Mouse (Mus musculus) limb, embryonic 14.5 days (tissue): ENCODE results near the gene M1ap. TPM values are rescaled to one million over a fixed set of nuclear protein-coding genes. Genes with fewer than 3 reads are reported as not detected.

Experiments
- ATAC-seq: fragments of 200-750 bp; cut with Nextera tagmentation; 2 replicates; pipeline ENCODE4 v1.8.0; 2017; ENCODE audit warnings: low read depth, moderate number of reproducible peaks, moderate TSS enrichment; ENCODE audit not compliant: low FRiP score
- DNase-seq: peaks from one replicate; pipeline ENCODE4 v3.0.0-alpha.2; 2015; ENCODE audit warnings: low spot score
- H3K27ac ChIP-seq: fragments of 300-500 bp; sonication (generic); replicated peaks from 2 replicates; pipeline ENCODE4 v1.5.1; 2014; ENCODE audit warnings: low read depth, mild to moderate bottlenecking, low read length, moderate library complexity, mixed read lengths
- H3K27me3 ChIP-seq: fragments of 300-500 bp; sonication (generic); 2 replicates; pipeline ENCODE4 v1.6.1; 2014; ENCODE audit warnings: low read length, mixed read lengths; ENCODE audit not compliant: control insufficient read depth, insufficient read depth
- H3K36me3 ChIP-seq: fragments of 300-500 bp; sonication (generic); 2 replicates; pipeline ENCODE4 v1.6.1; 2014; ENCODE audit warnings: mild to moderate bottlenecking, low read length, moderate library complexity, mixed read lengths; ENCODE audit not compliant: control insufficient read depth, insufficient read depth
- H3K4me1 ChIP-seq: fragments of 300-500 bp; sonication (generic); 2 replicates; pipeline ENCODE4 v1.6.1; 2014; ENCODE audit warnings: antibody characterized with exemption, low read length, mixed read lengths; ENCODE audit not compliant: control insufficient read depth, insufficient read depth
- H3K4me2 ChIP-seq: fragments of 300-500 bp; sonication (generic); replicated peaks from 2 replicates; pipeline ENCODE4 v1.6.1; 2014; ENCODE audit warnings: low read depth, mild to moderate bottlenecking, low read length, moderate library complexity; ENCODE audit not compliant: severe bottlenecking
- H3K4me3 ChIP-seq: fragments of 300-500 bp; sonication (generic); replicated peaks from 2 replicates; pipeline ENCODE4 v1.5.1; 2014; ENCODE audit warnings: low read length
- H3K9ac ChIP-seq: fragments of 300-500 bp; sonication (generic); 2 replicates; pipeline ENCODE4 v1.6.1; 2014; ENCODE audit warnings: mild to moderate bottlenecking, low read depth, low read length, moderate library complexity; ENCODE audit not compliant: severe bottlenecking
- H3K9me3 ChIP-seq: fragments of 300-500 bp; sonication (generic); 2 replicates; pipeline ENCODE4 v1.6.1; 2016; ENCODE audit warnings: low read length; ENCODE audit not compliant: control insufficient read depth
- POLR2A ChIP-seq: fragments of 200-500 bp; IDR thresholded peaks from 2 replicates; pipeline ENCODE4 v1.8.0; 2012; ENCODE audit warnings: inconsistent platforms, mild to moderate bottlenecking, moderate library complexity, borderline replicate concordance; ENCODE audit not compliant: insufficient read depth, insufficient read length; ENCODE audit errors: extremely low read depth
- WGBS: fragments of 180-500 bp; shearing (Covaris S2); extraction: QIAGEN DNeasy Blood & Tissue Kit; methylation state at CpG from one replicate; pipeline ENCODE4 v1.1.7; 2014; 5-methylcytosine and 5-hydroxymethylcytosine counted together
- polyA plus RNA-seq, 2 experiments: library from polyadenylated mRNA; depleted of rRNA in 1 of 2; stranded (reverse) in 1 of 2; unstranded in 1 of 2; fragments of >200 nt; fragmentation: Nextera tagmentation in 1 of 2; extraction: Ambion mirVana in 1 of 2; gene quantifications; 2 replicates each; pipeline versions ENCODE4 v1.2.1 to v1.2.3; 2012 to 2014

The M1ap gene
- polyA plus RNA-seq, 2 experiments: 0.67 to 0.70 TPM

GRCm38 (mm10) chr6:82908034-82908433, 38.7 kb upstream of the M1ap start:
- 81% methylated on average over 8 of the region's 8 CpGs for WGBS
- Histone ChIP-seq H3K27me3 (no peaks in the 10 kb centered on the region), H3K27ac (no peak overlapping the region), H3K36me3 (no peaks in the 10 kb centered on the region), H3K4me2 (no peak overlapping the region), H3K4me1 (no peaks in the 10 kb centered on the region), H3K9ac (no peak overlapping the region), H3K4me3 (no peak overlapping the region), H3K9me3 (no peaks in the 10 kb centered on the region)
- ATAC-seq (no peak), DNase-seq (no peak)
- TF ChIP-seq POLR2A: no peak

- ATAC-seq: no peak
- peak; percentile 32 for DNase-seq
- 62% methylated on average over 14 of the region's 14 CpGs for WGBS
- Histone ChIP-seq H3K9ac (no peak overlapping the region), H3K27me3 (no peaks in the 10 kb centered on the region), H3K4me1 (no peaks in the 10 kb centered on the region), H3K4me2 (no peak overlapping the region), H3K36me3 (no peaks in the 10 kb centered on the region), H3K9me3 (no peaks in the 10 kb centered on the region), H3K4me3 (no peak overlapping the region), H3K27ac (no peak overlapping the region)
- no peak for TF ChIP-seq POLR2A
These were observed 37.4 kb upstream of the M1ap start for GRCm38 (mm10) chr6:82909136-82909855.

- Histone ChIP-seq H3K9ac (no peak overlapping the region), H3K4me1 (no peaks in the 10 kb centered on the region), H3K27ac (no peak overlapping the region), H3K4me3 (no peak overlapping the region), H3K36me3 (no peaks in the 10 kb centered on the region), H3K4me2 (no peak overlapping the region), H3K27me3 (no peaks in the 10 kb centered on the region), H3K9me3 (no peaks in the 10 kb centered on the region)
- DNase-seq (no peak), ATAC-seq (no peak)
- WGBS: 85% methylated on average over 5 of the region's 5 CpGs
- TF ChIP-seq POLR2A: no peak
These were observed 35.4 kb upstream of the M1ap start for GRCm38 (mm10) chr6:82911303-82911702.

GRCm38 (mm10) chr6:82913336-82914247, 33.1 kb upstream of the M1ap start:
- H3K9ac ChIP-seq: no peak overlapping the region
- no peaks in the 10 kb centered on the region for H3K27me3 ChIP-seq
- no peak overlapping the region for H3K27ac ChIP-seq
- H3K4me2 ChIP-seq: no peak overlapping the region
- no peak for TF ChIP-seq POLR2A
- no peaks in the 10 kb centered on the region for H3K36me3 ChIP-seq
- no peak overlapping the region for H3K4me3 ChIP-seq
- DNase-seq (no peak), ATAC-seq (no peak)
- WGBS: 79% methylated on average over 27 of the region's 28 CpGs
- H3K9me3 ChIP-seq: no peaks in the 10 kb centered on the region
- no peaks in the 10 kb centered on the region for H3K4me1 ChIP-seq

GRCm38 (mm10) chr6:82915889-82916288, 30.8 kb upstream of the M1ap start:
- Histone ChIP-seq H3K4me1 (no peaks in the 10 kb centered on the region), H3K9ac (no peak overlapping the region), H3K27ac (no peak overlapping the region), H3K4me3 (no peak overlapping the region), H3K9me3 (no peaks in the 10 kb centered on the region), H3K4me2 (no peak overlapping the region), H3K36me3 (no peaks in the 10 kb centered on the region), H3K27me3 (no peaks in the 10 kb centered on the region)
- DNase-seq (no peak), ATAC-seq (no peak)
- WGBS: 22% methylated on average over 3 of the region's 3 CpGs
- TF ChIP-seq POLR2A: no peak
